Mouse (Mus musculus) adrenal gland, postnatal 10 days (tissue): ENCODE data around the gene Sstr4. TPM values are rescaled to one million over a fixed set of nuclear protein-coding genes. Genes with fewer than 3 reads are reported as not detected.

Source experiments
- DNase-seq: peaks from one replicate; pipeline ENCODE4 v3.0.0; 2021; ENCODE audit warnings: mixed read lengths
- total RNA-seq, 2 experiments: library from RNA; stranded (reverse); gene quantifications; 2 replicates each; pipeline ENCODE4 v1.2.3; 2021

Gene Sstr4
- total RNA-seq, 2 experiments from 2014 or later, result 0.55 to 0.60 TPM

DNA sequence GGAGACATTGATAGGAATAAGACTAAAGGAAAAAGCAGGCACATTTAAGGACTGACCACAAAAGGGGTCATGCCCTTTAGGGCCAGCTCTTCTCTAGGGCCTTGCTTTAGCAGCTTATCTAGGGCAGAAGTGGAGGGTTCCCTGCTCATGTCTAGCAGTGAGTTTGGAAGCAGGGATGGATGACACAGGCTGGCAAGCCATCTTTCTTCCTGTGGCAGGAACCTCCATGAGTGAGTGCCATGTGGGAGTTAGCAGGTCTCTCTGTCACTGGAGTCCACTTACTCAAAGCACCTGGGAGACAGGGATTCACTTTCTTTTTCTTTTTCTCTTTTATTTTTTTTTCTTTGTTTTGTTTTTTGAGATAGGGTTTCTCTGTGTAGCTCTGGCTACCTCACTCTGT, 1.3 kb upstream of the Sstr4 start:
- DNase-seq, result no peak

DNA sequence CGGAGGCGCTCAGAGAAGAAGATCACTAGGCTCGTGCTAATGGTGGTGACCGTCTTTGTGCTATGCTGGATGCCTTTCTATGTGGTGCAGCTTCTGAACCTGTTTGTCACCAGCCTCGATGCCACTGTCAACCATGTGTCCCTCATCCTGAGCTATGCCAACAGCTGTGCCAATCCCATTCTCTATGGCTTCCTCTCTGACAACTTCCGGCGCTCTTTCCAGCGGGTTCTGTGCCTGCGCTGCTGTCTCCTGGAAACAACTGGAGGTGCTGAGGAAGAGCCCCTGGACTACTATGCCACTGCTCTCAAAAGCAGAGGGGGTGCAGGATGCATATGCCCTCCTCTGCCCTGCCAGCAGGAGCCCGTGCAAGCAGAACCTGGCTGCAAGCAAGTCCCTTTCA, 1.1 kb downstream of the Sstr4 start:
- no peak for DNase-seq

DNA sequence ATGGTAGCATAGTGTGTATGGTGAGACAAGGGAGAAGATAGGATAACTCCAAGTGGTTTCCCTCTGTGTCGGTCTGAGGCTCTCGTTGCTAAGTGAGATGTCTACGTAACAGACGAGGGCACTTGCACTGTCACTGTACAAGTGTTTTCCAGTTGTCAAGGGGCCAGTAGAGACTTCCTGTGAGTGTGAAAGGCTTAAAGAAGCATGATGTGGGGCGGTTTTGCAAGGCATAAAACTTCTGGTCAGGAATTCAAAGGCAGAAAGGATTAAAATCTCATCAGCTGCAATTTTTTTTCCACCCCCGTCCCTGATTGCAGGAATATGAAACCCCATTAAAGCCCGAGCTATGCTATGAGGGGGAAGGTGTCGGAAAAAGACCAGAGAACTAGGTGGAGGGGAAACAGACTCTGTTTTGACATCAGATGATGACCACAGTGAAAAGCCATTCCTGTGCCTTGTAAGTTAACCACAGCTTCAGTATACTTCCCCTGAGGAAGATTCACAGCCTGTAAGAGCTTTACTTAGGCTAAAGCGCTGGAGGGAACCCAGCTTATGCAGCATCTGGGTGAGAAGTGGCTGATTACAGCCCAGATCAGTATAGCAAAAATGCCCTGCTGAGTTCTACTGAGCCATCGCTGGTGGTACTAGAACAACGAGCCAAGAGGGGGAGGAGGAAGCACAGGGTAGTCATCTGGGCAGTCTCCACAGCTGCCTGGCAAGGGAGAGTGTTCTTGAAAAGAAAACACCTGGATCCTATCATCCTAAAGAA, 2.1 kb downstream of the Sstr4 start:
- DNase-seq, result no peak

- DNase-seq, result peak; percentile 52
These were observed 2.6 kb downstream of the Sstr4 start for GRCm38 (mm10) chr2:148397784-148398100.

DNA sequence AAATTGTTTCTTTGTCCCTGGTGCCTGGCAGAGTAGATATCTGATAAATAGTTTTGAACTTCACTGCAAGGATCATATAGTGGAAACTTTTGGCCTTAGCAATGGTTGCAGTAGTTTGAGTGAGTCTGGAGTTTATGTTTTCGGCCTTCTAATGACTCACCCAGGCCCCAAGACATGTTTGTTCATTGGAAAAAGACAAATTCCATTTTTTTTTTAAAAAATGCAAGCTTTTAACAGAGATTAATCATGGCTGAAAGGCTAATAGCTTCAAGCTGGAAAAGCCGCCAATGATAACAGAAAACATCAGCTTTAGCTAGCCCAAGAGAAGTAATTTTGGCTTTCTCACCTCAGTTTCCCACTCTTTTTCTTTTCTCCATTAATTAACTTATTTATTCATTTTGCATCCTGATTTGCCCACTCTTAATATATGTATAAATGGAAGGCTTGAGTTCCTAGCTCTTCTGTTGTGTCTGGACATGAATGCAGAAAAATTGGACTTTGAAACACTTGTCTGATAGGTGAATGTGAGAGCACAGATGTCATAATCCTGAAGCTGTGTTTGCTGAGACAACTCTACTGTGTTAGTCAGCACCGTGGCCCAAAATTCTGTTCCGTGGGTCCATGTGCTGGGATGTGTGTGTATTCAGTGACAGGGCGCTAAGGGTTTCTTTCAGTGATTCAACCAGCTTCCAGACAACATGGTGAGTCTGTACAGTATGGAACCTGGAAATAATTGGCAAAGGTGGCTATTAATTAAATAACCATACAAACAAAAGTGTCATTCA, 3.9 kb downstream of the Sstr4 start:
- no peak for DNase-seq

GRCm38 (mm10) chr2:148402227-148402626, 7.1 kb downstream of the Sstr4 start:
- no peak for DNase-seq

- no peak for DNase-seq
These were observed 9.8 kb downstream of the Sstr4 start for GRCm38 (mm10) chr2:148404906-148405305.

DNA sequence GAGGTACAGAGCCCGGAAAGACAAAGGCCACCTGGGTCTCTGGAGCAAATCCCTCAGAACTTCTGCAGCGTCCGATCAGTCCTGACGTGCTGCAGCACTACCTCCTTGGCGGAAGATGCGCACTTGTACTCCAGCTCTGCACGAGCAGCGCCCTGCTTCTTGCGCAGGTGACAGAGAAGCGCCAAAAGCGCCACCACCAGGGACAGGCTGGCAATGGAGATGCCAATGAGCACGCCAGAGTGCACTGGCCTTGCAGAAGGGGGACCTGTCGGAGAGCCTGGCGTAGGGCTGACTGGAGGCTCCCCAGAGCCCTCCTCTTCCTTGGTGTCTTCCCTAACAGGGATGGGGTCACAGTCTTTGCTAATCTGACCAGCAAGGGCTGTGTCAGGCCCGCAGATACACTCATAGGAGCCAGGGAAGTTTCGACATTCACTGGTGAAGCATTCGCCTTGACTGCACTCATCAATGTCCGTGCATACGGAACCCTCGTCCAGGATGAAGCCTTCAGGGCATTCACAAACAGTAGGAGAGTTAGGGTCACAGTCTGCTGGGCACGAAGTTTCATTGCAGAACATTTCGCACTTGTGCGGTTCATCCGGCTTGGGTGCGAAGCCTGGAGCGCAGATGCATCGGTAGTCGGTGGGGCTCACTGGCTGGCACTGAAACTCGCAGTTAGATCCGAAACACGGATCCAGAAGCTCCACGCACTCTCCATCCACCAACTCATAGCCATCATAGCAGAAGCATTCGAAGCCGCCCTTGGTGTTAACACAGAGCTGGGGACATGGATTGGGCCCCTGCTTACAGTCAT, 11.2 kb downstream of the Sstr4 start:
- peak; percentile 50 for DNase-seq

DNA sequence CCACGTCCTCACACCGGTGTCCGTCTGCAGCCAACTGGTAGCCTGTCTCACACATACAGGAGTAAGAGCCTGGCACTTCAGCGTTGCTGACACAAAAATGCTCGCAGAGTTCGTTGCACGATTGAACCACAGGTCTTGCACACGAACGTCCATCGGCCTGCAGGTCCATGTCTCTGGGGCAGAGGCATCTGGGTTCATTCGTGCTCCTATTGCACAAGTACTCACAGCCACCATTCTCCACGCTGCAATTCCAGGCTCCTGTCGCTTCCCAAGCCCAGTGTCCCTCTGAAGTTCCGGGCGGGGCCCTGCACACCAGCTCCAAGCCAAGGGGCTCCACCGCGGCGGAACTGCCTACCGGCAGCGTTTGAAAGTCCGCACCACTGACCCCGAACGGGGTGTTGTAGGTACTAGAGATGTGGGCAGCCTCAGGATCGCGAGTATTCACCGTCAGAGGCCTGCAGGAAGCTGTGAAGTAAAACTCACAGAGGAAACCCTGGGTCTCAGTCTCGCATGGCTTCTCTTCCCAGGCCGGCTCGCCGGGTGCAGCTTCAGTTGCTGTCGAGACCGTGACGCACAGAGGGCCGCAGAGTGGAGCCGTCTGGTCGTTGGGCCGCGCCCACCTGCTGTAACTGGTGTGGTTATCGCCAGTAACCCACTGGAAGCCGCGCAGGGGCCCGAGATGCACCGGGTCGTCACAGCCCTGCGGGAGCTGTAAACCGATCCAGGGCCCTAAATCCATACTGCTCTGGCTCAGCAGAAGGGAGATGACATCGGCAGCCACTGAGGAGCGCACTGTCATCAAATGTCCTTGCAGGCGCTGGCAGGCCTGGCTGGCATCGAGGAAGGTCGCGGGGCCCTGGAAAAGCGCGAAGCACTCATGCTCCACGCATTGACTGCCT, 12.1 kb downstream of the Sstr4 start:
- peak; percentile 78 for DNase-seq

GRCm38 (mm10) chr2:148407870-148408760, 13.0 kb downstream of the Sstr4 start, which contains the start of gene Thbd:
Gene Thbd (minus strand): TSS chr2:148408188.
- peak; percentile 80 for DNase-seq

DNA sequence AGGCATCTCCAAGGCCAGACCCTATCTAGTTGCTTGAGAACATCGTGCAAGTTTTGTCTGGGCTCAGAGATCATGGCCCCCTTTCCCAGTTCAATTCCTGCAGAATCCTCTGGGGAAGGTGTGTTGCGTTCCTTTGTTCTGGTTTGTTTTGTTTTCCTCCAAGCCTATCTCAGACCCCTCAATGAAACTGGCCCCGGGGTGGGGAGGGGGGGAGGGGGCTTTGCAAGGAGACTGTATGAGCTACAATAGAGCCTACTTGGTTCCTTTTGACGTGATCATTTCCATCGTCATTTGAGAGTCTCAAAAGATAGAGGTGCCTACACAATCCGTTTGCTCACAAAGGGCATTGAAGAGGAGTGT, 13.6 kb downstream of the Sstr4 start:
- no peak for DNase-seq

DNA sequence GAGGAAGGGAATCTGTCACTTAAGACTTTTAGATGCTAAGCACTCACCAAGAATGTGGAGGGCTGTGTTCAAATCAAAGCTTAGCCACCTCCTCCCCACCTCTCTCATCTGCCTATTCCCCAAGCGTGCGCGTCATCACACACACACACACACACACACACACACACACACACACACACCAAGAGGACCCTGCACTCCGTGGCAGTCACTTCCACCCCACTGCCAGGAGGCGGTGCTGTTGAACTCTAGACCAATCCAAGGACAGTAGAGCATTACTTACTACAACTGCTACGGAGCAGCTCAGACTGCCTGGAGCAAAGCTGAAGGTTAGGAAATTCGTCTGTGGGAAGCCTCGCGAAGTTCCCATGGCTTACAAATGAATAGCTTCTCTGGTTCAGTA, 14.0 kb downstream of the Sstr4 start:
- peak; percentile 90 for DNase-seq

- DNase-seq, result no peak
These were observed 14.7 kb downstream of the Sstr4 start for GRCm38 (mm10) chr2:148409821-148410220.

DNA sequence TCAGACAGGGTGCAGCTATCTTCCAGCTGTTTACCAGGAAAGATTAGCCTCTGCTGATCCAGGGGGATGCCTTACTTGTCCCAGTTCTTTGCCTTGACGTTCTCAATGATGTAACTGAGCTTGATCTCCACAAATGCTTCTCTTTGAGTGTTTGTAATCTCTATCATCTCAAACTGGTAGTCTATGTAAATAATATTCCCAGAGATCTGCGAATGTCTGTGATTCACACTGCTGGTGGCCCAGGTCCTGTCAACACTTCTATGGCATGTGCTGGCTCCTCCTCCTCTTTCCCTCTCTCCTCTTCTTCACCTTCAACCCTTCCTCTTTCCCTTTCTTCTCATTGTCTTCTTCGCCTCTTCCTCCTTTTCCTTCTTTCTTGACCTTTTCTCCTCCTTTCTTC, 24.0 kb downstream of the Sstr4 start:
- DNase-seq, result no peak

GRCm38 (mm10) chr2:148419776-148420175, 24.6 kb downstream of the Sstr4 start:
- no peak for DNase-seq

GRCm38 (mm10) chr2:148421112-148421511, 26.0 kb downstream of the Sstr4 start:
- DNase-seq, result no peak

DNA sequence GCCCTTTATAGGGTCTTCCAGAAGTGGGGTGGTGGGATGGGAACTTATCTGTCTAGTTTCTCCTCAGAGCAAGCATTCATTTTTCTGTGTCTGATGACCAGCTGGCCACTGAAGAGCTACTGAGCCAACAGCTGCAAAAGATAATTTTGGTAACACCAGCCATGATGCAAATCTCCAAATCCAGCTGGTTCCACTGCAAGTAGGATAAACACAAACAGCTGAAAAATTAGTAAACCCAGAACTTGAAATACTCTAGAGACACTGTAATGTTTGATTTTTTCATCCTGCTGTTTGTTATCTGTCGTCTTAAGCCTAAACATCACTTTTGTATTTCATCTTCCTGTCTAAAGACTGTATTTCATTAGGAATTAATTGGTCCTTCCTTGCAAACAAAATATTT, 26.6 kb downstream of the Sstr4 start:
- DNase-seq, result no peak

DNA sequence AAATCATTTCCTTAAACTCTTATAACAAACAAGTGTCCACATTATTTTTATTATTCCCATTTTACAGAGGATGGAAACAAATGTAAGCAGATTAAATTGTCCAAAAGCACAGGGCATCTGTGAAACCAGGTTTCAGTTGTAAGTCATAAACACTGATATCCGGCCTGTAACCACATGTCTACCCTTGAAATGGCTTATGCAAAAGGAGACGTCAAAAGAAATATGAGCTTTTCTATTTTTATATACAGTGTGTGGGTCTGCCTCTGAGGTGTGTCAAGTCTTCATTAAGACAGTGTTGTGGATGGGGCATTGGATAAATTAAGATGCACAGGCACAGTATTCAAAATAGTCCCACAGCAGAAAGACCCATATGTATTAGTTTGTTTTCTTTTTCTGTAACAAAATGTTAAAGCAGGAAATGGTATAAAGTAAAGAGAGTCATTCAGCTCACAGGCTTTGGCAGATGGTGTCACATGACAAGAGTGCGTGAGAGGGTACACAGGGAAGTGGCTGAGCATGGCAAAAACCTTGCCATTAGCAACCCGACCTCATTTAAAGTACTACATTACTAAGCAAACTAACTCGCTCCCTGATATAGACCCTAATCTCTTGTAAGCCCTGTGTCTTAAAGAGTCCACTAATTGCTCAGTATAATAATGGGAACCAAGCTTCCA, 30.7 kb downstream of the Sstr4 start:
- no peak for DNase-seq

- no peak for DNase-seq
These were observed 32.4 kb downstream of the Sstr4 start for GRCm38 (mm10) chr2:148427553-148427952.

- no peak for DNase-seq
These were observed 33.4 kb downstream of the Sstr4 start for GRCm38 (mm10) chr2:148428523-148428922.
